Mouse (Mus musculus) CD4-positive naive resting alpha-beta T cell, adult 76 days (primary cell): Measurements from ENCODE around the gene Olfr1265. TPM values are rescaled to one million over a fixed set of nuclear protein-coding genes. Genes with fewer than 3 reads are reported as not detected.

Experiments
- total RNA-seq: library from RNA; stranded (reverse); gene quantifications from one replicate; pipeline ENCODE4 v1.2.4, GENCODE M21; 2023

Gene Olfr1265
- total RNA-seq: not detected

DNA sequence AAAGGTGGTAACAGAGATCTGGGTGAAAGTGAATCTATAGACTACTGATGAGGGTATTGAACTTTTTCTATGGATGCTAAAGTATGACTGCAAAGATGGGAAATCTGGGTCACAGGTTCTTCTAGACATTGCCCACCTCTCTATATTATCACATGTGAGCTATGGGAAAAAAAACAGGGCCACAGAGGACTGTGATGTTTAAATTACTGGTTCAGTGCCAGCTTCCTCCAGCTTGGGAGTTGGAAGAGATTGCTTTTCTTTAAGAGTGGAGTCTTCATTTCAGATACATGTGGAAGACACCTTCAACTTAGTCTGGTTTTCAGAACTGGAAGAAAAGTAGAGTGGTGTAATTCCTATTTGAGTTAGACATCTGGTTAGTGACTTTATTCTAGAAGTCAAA is at the start of gene Olfr1265:
TSS of gene Olfr1265 (plus strand) at position 301 of the 400 bp plus-strand sequence.

DNA sequence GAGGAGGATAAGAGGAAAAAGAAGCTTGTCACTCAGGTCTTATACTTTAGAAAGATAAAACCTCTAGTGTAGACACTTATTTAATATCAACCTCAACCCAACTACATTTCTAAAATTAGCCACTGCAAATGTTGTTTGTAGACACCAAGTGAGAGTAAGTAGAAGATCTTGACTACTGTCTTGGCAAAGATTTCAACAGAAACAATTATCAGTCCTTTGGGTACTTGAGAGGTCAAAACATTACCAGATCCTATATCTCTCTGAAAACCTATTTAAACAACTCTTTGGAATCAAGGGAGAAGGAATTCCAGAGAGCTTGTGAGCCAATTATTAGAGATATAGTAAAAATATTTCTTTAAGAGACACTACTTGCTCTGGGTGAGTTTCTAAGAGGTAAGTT is 44.2 kb upstream of the Olfr1265 start, which contains the start of gene Olfr1261:
TSS of gene Olfr1261 (plus strand) at position 301 of the 400 bp plus-strand sequence.

DNA sequence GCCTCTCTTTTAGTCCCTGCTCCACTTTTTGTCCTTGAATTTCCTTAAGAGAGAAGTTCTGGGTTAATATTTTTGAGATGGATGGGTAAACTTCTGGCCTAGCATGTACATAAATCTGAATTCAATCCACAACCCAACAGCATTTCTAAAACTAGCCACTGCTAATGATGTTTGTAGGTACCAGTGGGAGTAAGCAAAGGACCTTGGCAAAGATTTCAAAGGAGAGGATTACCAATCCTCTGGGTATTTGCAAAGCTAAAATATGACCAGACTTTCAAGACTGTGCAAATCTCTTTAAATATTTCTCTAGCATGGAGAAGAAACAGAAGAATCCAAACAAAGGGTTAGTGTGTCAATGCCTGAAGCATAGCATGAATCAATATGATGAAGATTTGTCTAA is 35.3 kb upstream of the Olfr1265 start, which contains the start of gene Olfr1262:
TSS of gene Olfr1262 (plus strand) at position 301 of the 400 bp plus-strand sequence.

DNA sequence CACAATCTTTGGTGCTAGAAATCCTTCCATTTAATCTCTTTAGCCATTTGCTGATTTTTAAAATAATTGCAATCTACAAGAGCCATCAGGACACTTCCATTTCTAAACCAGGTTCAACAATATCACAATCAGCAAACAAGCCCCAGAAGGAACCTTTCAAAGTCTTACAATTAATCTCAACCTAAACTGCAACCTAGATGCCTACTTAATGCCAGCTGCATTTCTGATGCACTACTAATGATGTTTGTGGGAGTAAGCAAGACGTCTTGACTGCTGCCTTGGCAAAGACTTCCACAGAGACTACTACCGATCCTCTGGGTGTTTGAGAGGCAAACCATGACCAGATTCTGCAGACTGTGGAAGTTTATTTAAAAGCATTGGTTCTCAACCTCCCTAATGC is 23.3 kb upstream of the Olfr1265 start, which contains the start of gene Olfr1263:
TSS of gene Olfr1263 (plus strand) at position 301 of the 400 bp plus-strand sequence.

DNA sequence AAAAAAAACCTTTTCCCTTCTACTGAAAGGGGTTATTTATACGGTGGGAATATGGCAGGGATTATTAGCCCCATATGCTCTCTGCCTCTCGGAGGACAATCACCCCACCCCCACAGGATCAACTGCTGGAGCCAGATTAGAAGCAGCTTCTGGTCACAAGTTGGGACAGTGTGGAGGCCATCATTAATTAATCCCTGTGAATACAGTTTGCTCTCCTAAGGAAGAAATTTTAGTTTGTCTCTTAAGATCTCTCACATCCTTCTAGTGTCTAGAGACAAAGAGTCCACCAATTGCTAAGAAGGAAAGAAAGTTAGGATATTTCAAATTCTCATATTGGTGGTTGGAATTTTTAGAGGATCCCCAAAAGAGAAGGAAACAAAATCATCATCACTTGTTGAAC is 9.7 kb upstream of the Olfr1265 start, which contains the start of gene Olfr1264:
TSS of gene Olfr1264 (minus strand) at position 101 of the 400 bp plus-strand sequence.

DNA sequence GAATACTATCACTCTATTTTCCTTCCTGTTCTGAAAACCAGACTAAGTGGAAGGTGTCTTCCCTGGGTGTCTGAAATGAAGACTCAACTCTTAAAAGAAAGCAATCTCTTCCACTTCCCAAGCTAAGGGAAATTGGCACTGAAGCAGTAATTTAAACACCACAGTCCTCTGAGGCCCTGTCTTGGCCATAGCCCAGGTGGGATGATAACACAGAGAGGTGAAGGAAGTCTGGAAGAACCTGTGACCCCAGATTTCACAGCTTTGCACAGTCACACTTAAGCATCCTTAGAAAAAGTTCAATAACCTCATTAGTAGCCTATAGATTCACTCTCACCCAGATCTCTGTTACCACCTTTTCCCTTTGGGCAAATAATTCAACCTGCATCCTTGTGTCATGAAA is 28.4 kb downstream of the Olfr1265 start, which contains the start of gene Olfr140:
TSS of gene Olfr140 (minus strand) at position 101 of the 400 bp plus-strand sequence.

Other genes starting within 250 kb of the Olfr1265 start
- gene Olfr1254, start 241.7 kb upstream of the Olfr1265 start, total RNA-seq: not detected
- not detected for gene Olfr1255, start 223.3 kb upstream of the Olfr1265 start, total RNA-seq
- gene Olfr1256, start 193.8 kb upstream of the Olfr1265 start, total RNA-seq: not detected
- not detected for gene Olfr48, start 187.1 kb upstream of the Olfr1265 start, total RNA-seq
- gene Olfr1257, start 156.9 kb upstream of the Olfr1265 start, total RNA-seq: not detected
- gene Olfr1258, start 108.0 kb upstream of the Olfr1265 start, total RNA-seq: not detected
- not detected for gene Olfr1259, start 86.7 kb upstream of the Olfr1265 start, total RNA-seq
- not detected for gene Olfr1260, start 61.0 kb upstream of the Olfr1265 start, total RNA-seq
- not detected for gene Olfr1261, start 44.1 kb upstream of the Olfr1265 start, total RNA-seq
- not detected for gene Olfr1262, start 35.2 kb upstream of the Olfr1265 start, total RNA-seq
- not detected for gene Olfr1263, start 23.2 kb upstream of the Olfr1265 start, total RNA-seq
- not detected for gene Olfr1264, start 9.8 kb upstream of the Olfr1265 start, total RNA-seq
- gene Olfr140, start 28.3 kb downstream of the Olfr1265 start, total RNA-seq: not detected
- not detected for gene Olfr1269, start 86.1 kb downstream of the Olfr1265 start, total RNA-seq
- not detected for gene Olfr32, start 107.0 kb downstream of the Olfr1265 start, total RNA-seq
- not detected for gene Olfr1270, start 117.8 kb downstream of the Olfr1265 start, total RNA-seq
- gene Olfr1506, start 189.2 kb downstream of the Olfr1265 start, total RNA-seq: 0.73 TPM
- gene Olfr142, start 222.3 kb downstream of the Olfr1265 start, total RNA-seq: not detected
- not detected for gene Olfr1271, start 235.7 kb downstream of the Olfr1265 start, total RNA-seq